Mouse (Mus musculus) ES-E14 (cell line): ENCODE results near the gene Tmem185b.

ENCODE experiments used
- HCFC1 ChIP-seq: IDR thresholded peaks from 2 replicates; pipeline ENCODE4 v1.6.1; 2012; ENCODE audit warnings: low read length, inconsistent platforms, borderline replicate concordance; ENCODE audit not compliant: insufficient read depth
- MAFK ChIP-seq: IDR thresholded peaks from 2 replicates; pipeline ENCODE4 v1.6.1; 2014; ENCODE audit warnings: mild to moderate bottlenecking, low read depth, low read length, inconsistent platforms; ENCODE audit not compliant: insufficient read depth
- ZC3H11A ChIP-seq: IDR thresholded peaks from 2 replicates; pipeline ENCODE4 v1.6.1; 2012; ENCODE audit warnings: low read depth, mild to moderate bottlenecking, inconsistent platforms, low read length, borderline replicate concordance

GRCm38 (mm10) chr1:119505951-119506350 lies 20.0 kb upstream of the Tmem185b start:
- TF ChIP-seq MAFK (no peak), HCFC1 (no peak), ZC3H11A (no peak)
